Mouse (Mus musculus) stomach, postnatal 0 days (tissue): ENCODE measurements around the gene Gm20479. TPM values are rescaled to one million over a fixed set of nuclear protein-coding genes. Genes with fewer than 3 reads are reported as not detected.
A peak's percentile ranks its signal among the peaks of the same experiment; 100 is the strongest.

ENCODE experiments used
- ATAC-seq: fragments of 200-750 bp; cut with Nextera tagmentation; 2 replicates; pipeline ENCODE4 v1.8.0; 2017; ENCODE audit not compliant: low FRiP score, low TSS enrichment
- DNase-seq: peaks from one replicate; pipeline ENCODE4 v3.0.0-alpha.2; 2016; ENCODE audit warnings: low spot score
- H3K27ac ChIP-seq: fragments of 300-500 bp; sonication (generic); replicated peaks from 2 replicates; pipeline ENCODE4 v1.5.1; 2014; ENCODE audit warnings: mild to moderate bottlenecking, control low read depth
- H3K27me3 ChIP-seq: fragments of 300-500 bp; sonication (generic); 2 replicates; pipeline ENCODE4 v1.6.1; 2014; ENCODE audit warnings: low read length; ENCODE audit not compliant: control insufficient read depth, insufficient read depth
- H3K36me3 ChIP-seq: fragments of 300-500 bp; sonication (generic); 2 replicates; pipeline ENCODE4 v1.6.1; 2014; ENCODE audit warnings: low read length, mixed read lengths; ENCODE audit not compliant: control insufficient read depth, insufficient read depth
- H3K4me1 ChIP-seq: fragments of 300-500 bp; sonication (generic); replicated peaks from 2 replicates; pipeline ENCODE4 v1.6.1; 2014; ENCODE audit warnings: antibody characterized with exemption; ENCODE audit not compliant: control insufficient read depth, insufficient read depth
- H3K4me2 ChIP-seq: fragments of 300-500 bp; sonication (generic); replicated peaks from 2 replicates; pipeline ENCODE4 v1.6.1; 2014; ENCODE audit warnings: low read depth, mild to moderate bottlenecking, control low read depth, moderate library complexity
- H3K4me3 ChIP-seq: fragments of 300-500 bp; sonication (generic); 2 replicates; pipeline ENCODE4 v1.5.1; 2014; ENCODE audit warnings: low read depth, low read length, control low read depth
- H3K9ac ChIP-seq: fragments of 300-500 bp; sonication (generic); 2 replicates; pipeline ENCODE4 v1.6.1; 2014; ENCODE audit warnings: mild to moderate bottlenecking, low read length, control low read depth, mixed read lengths
- H3K9me3 ChIP-seq: fragments of 300-500 bp; sonication (generic); 2 replicates; pipeline ENCODE4 v1.6.1; 2016; ENCODE audit warnings: low read length; ENCODE audit not compliant: control insufficient read depth
- CTCF ChIP-seq: IDR thresholded peaks from 2 replicates; pipeline ENCODE4 v1.5.1; 2016; ENCODE audit warnings: antibody characterized with exemption, low read depth, mild to moderate bottlenecking, moderate library complexity
- EP300 ChIP-seq: optimal IDR thresholded peaks from 2 replicates; pipeline ENCODE3; 2016; ENCODE audit warnings: antibody characterized with exemption
- WGBS: fragments of 180-500 bp; shearing (Covaris S2); extraction: QIAGEN DNeasy Blood & Tissue Kit; methylation state at CpG from one replicate; pipeline ENCODE4 v1.1.7; 2014; 5-methylcytosine and 5-hydroxymethylcytosine counted together
- polyA plus RNA-seq: library from polyadenylated mRNA; unstranded; fragments of >200 nt; fragmentation: Nextera tagmentation; extraction: Ambion mirVana; gene quantifications from 2 replicates; pipeline ENCODE4 v1.2.1, GENCODE M21; 2015

Gm20479 gene
- polyA plus RNA-seq, 1 experiment from 2014 or later: 0.28 TPM

- Histone ChIP-seq H3K4me2 (no peak overlapping the region), H3K9me3 (no peaks in the 10 kb centered on the region), H3K4me3 (0 out of 2 replicates have a peak overlapping the region, but pooled peaks have one; percentile 8), H3K27me3 (peaks cover 8% of the 10 kb centered on the region; the same call in 1 of the 2 replicates), H3K36me3 (no peaks in the 10 kb centered on the region), H3K4me1 (no peaks in the 10 kb centered on the region), H3K9ac (peak overlapping the region; percentile 31; the same call in 1 of the 2 replicates), H3K27ac (no peak overlapping the region)
- no peak for TF ChIP-seq CTCF
- no peak for TF ChIP-seq EP300
- DNase-seq (no peak), ATAC-seq (no peak)
- 6% methylated on average over 29 of the region's 29 CpGs for WGBS
Observed at GRCm38 (mm10) chr7:27364379-27364778, 7.2 kb upstream of the Gm20479 start.

GRCm38 (mm10) chr7:27361283-27361946, 4.2 kb upstream of the Gm20479 start:
- DNase-seq (peak; percentile 100), ATAC-seq (peak; percentile 96)
- peak overlapping the region; percentile 40 for H3K4me3 ChIP-seq
- H3K36me3 ChIP-seq: no peaks in the 10 kb centered on the region
- no peak for TF ChIP-seq EP300
- TF ChIP-seq CTCF: no peak
- peaks cover 2% of the 10 kb centered on the region; the same call in 1 of the 2 replicates for H3K27me3 ChIP-seq
- H3K9ac ChIP-seq: peak overlapping the region; percentile 55; the same call in 1 of the 2 replicates
- H3K9me3 ChIP-seq: no peaks in the 10 kb centered on the region
- 0 out of 2 replicates have a peak, but pooled peaks cover 3% of the 10 kb centered on the region for H3K4me1 ChIP-seq
- no peak overlapping the region for H3K27ac ChIP-seq
- WGBS: under 1% methylated on average over 49 of the region's 52 CpGs
- H3K4me2 ChIP-seq: peak overlapping the region; percentile 72

- Histone ChIP-seq H3K4me1 (0 out of 2 replicates have a peak, but pooled peaks cover 5% of the 10 kb centered on the region), H3K27me3 (peaks cover 2% of the 10 kb centered on the region; the same call in 1 of the 2 replicates), H3K9me3 (no peaks in the 10 kb centered on the region), H3K4me3 (no peak overlapping the region), H3K4me2 (no peak overlapping the region), H3K9ac (no peak overlapping the region), H3K27ac (no peak overlapping the region), H3K36me3 (no peaks in the 10 kb centered on the region)
- TF ChIP-seq CTCF: no peak
- DNase-seq: no peak
- WGBS: 52% methylated on average over 6 of the region's 6 CpGs
- ATAC-seq: no peak
Observed at GRCm38 (mm10) chr7:27360749-27361148, 3.5 kb upstream of the Gm20479 start.

GRCm38 (mm10) chr7:27359706-27360358, 2.6 kb upstream of the Gm20479 start:
- Histone ChIP-seq H3K36me3 (no peaks in the 10 kb centered on the region), H3K4me2 (no peak overlapping the region), H3K9me3 (no peaks in the 10 kb centered on the region), H3K27me3 (peaks cover 2% of the 10 kb centered on the region; the same call in 1 of the 2 replicates), H3K27ac (no peak overlapping the region), H3K4me3 (no peak overlapping the region), H3K4me1 (0 out of 2 replicates have a peak, but pooled peaks cover 5% of the 10 kb centered on the region), H3K9ac (no peak overlapping the region)
- DNase-seq (no peak), ATAC-seq (no peak)
- TF ChIP-seq CTCF (no peak), EP300 (no peak)
- WGBS: 88% methylated on average over 9 of the region's 9 CpGs

- H3K9ac ChIP-seq: no peak overlapping the region
- no peak for TF ChIP-seq EP300
- peak; percentile 26 for TF ChIP-seq CTCF
Observed at GRCm38 (mm10) chr7:27359162-27359561, 1.9 kb upstream of the Gm20479 start.

GRCm38 (mm10) chr7:27357595-27357978, 368 bp upstream of the Gm20479 start:
- TF ChIP-seq EP300 (no peak), CTCF (no peak)
- DNase-seq: no peak
- ATAC-seq: no peak
- Histone ChIP-seq H3K27ac (peak overlapping the region; percentile 88), H3K4me2 (peak overlapping the region; percentile 77), H3K4me1 (peaks cover 9% of the 10 kb centered on the region; the same call in 1 of the 2 replicates), H3K9me3 (no peaks in the 10 kb centered on the region), H3K9ac (no peak overlapping the region), H3K4me3 (peak overlapping the region; percentile 68), H3K27me3 (no peaks in the 10 kb centered on the region), H3K36me3 (no peaks in the 10 kb centered on the region)
- 20% methylated on average over 3 of the region's 3 CpGs for WGBS

More at GRCm38 (mm10) chr7:27359162-27359561, 1.9 kb upstream of the Gm20479 start:
- Histone ChIP-seq H3K36me3 (no peaks in the 10 kb centered on the region), H3K27me3 (no peaks in the 10 kb centered on the region), H3K9me3 (no peaks in the 10 kb centered on the region), H3K4me1 (peaks cover 9% of the 10 kb centered on the region; the same call in 1 of the 2 replicates), H3K4me3 (no peak overlapping the region), H3K27ac (no peak overlapping the region), H3K4me2 (no peak overlapping the region)
- WGBS: 58% methylated on average over 2 of the region's 2 CpGs
- DNase-seq (no peak), ATAC-seq (no peak)
